Mouse (Mus musculus) lung, adult 2 months (tissue): ENCODE measurements around the gene Prkch.

Source experiments
- CTCF ChIP-seq: fragments of 200-500 bp; IDR thresholded peaks from 2 replicates; pipeline ENCODE4 v1.5.1; 2011; ENCODE audit warnings: mild to moderate bottlenecking, low read length, control low read depth; ENCODE audit not compliant: insufficient read depth
- POLR2A ChIP-seq: fragments of 200-500 bp; IDR thresholded peaks from 2 replicates; pipeline ENCODE4 v1.6.1; 2011; ENCODE audit warnings: low read depth, mild to moderate bottlenecking, control low read depth, low read length, borderline replicate concordance; ENCODE audit errors: extremely low read depth

GRCm38 (mm10) chr12:73719816-73720215 is 135.2 kb downstream of the Prkch start:
- TF ChIP-seq POLR2A, result no peak
- no peak for TF ChIP-seq CTCF
